Mouse (Mus musculus) olfactory bulb, adult 2 months (tissue): ENCODE measurements around the gene Tns2. TPM values are rescaled to one million over a fixed set of nuclear protein-coding genes. Genes with fewer than 3 reads are reported as not detected.
A peak's percentile ranks its signal among the peaks of the same experiment; 100 is the strongest.

Source experiments
- H3K27ac ChIP-seq: fragments of 200-500 bp; 2 replicates; pipeline ENCODE4 v1.5.1; 2012; ENCODE audit warnings: low read depth, low read length; ENCODE audit not compliant: insufficient read depth
- H3K4me1 ChIP-seq: fragments of 200-500 bp; 2 replicates; pipeline ENCODE4 v1.6.1; 2012; ENCODE audit warnings: low read length; ENCODE audit not compliant: control insufficient read depth, insufficient read depth
- H3K4me3 ChIP-seq: fragments of 200-500 bp; 2 replicates; pipeline ENCODE4 v1.5.1; 2012; ENCODE audit warnings: mild to moderate bottlenecking, low read depth, low read length, moderate library complexity; ENCODE audit not compliant: insufficient read depth
- CTCF ChIP-seq: fragments of 200-500 bp; IDR thresholded peaks from 2 replicates; pipeline ENCODE4 v1.5.1; 2012; ENCODE audit warnings: low read depth, mild to moderate bottlenecking, low read length, moderate library complexity; ENCODE audit not compliant: insufficient read depth
- POLR2A ChIP-seq: fragments of 200-500 bp; IDR thresholded peaks from 2 replicates; pipeline ENCODE4 v1.6.1; 2012; ENCODE audit warnings: mild to moderate bottlenecking, low read depth, low read length, moderate library complexity; ENCODE audit not compliant: insufficient read depth
- WGBS: fragments of 180-500 bp; shearing (Covaris S2); methylation state at CpG from one replicate; pipeline ENCODE4 v1.1.7; 2018; 5-methylcytosine and 5-hydroxymethylcytosine counted together
- polyA plus RNA-seq: library from polyadenylated mRNA; stranded (reverse); fragments of >200 nt; gene quantifications from 2 replicates; pipeline ENCODE4 v1.2.4, GENCODE M21; 2012; ENCODE audit warnings: low replicate concordance; ENCODE audit not compliant: missing spikeins, insufficient read depth, insufficient read length

Gene Tns2
- polyA plus RNA-seq, 1 experiment: not detected

GRCm38 (mm10) chr15:102115731-102116231, 15.6 kb downstream of the Tns2 start:
- no peak overlapping the region for H3K27ac ChIP-seq
- no peak for TF ChIP-seq POLR2A
- TF ChIP-seq CTCF: no peak
- 72% methylated on average over 9 of the region's 9 CpGs for WGBS

GRCm38 (mm10) chr15:102116753-102117415, 16.7 kb downstream of the Tns2 start:
- 28% methylated on average over 11 of the region's 11 CpGs for WGBS
- peaks cover 26% of the 10 kb centered on the region for H3K4me1 ChIP-seq
- no peak overlapping the region for H3K4me3 ChIP-seq
- H3K27ac ChIP-seq: 0 out of 2 replicates have a peak overlapping the region, but pooled peaks have one; percentile 18
- TF ChIP-seq POLR2A (no peak), CTCF (no peak)

More at GRCm38 (mm10) chr15:102115731-102116231, 15.6 kb downstream of the Tns2 start:
- Histone ChIP-seq H3K4me1 (peaks cover 26% of the 10 kb centered on the region), H3K4me3 (no peak overlapping the region)

GRCm38 (mm10) chr15:102117461-102118443, 17.5 kb downstream of the Tns2 start:
- TF ChIP-seq POLR2A (no peak), CTCF (no peak)
- Histone ChIP-seq H3K4me1 (peaks cover 26% of the 10 kb centered on the region), H3K4me3 (no peak overlapping the region), H3K27ac (no peak overlapping the region)
- WGBS: 70% methylated on average over 19 of the region's 19 CpGs

- WGBS: 94% methylated on average over 4 of the region's 4 CpGs
- H3K27ac ChIP-seq: no peak overlapping the region
- peaks cover 26% of the 10 kb centered on the region for H3K4me1 ChIP-seq
- no peak overlapping the region for H3K4me3 ChIP-seq
- TF ChIP-seq POLR2A (no peak), CTCF (no peak)
These were observed 18.4 kb downstream of the Tns2 start for GRCm38 (mm10) chr15:102118591-102118990.

- H3K4me3 ChIP-seq: no peak overlapping the region
- WGBS: 72% methylated on average over 8 of the region's 8 CpGs
- TF ChIP-seq POLR2A (no peak), CTCF (no peak)
- H3K27ac ChIP-seq: no peak overlapping the region
- peaks cover 26% of the 10 kb centered on the region for H3K4me1 ChIP-seq
These were observed 19.1 kb downstream of the Tns2 start for GRCm38 (mm10) chr15:102119121-102119830.

- 62% methylated on average over 2 of the region's 2 CpGs for WGBS
- H3K27ac ChIP-seq: no peak overlapping the region
These were observed 19.6 kb downstream of the Tns2 start for GRCm38 (mm10) chr15:102119831-102120170.

GRCm38 (mm10) chr15:102120530-102120929, 20.3 kb downstream of the Tns2 start:
- no peak overlapping the region for H3K27ac ChIP-seq
- TF ChIP-seq POLR2A (no peak), CTCF (no peak)
- H3K4me1 ChIP-seq: peaks cover 24% of the 10 kb centered on the region
- H3K4me3 ChIP-seq: no peak overlapping the region
- 68% methylated on average over 5 of the region's 5 CpGs for WGBS

More at GRCm38 (mm10) chr15:102119831-102120170, 19.6 kb downstream of the Tns2 start:
- Histone ChIP-seq H3K4me3 (no peak overlapping the region), H3K4me1 (peaks cover 26% of the 10 kb centered on the region)
- no peak for TF ChIP-seq CTCF
- no peak for TF ChIP-seq POLR2A

- no peak for TF ChIP-seq CTCF
- TF ChIP-seq POLR2A: no peak
- WGBS: 40% methylated on average over 2 of the region's 2 CpGs
- Histone ChIP-seq H3K4me3 (no peak overlapping the region), H3K4me1 (peaks cover 6% of the 10 kb centered on the region), H3K27ac (no peak overlapping the region)
These were observed 26.1 kb downstream of the Tns2 start for GRCm38 (mm10) chr15:102126303-102126702.
